Mouse (Mus musculus): ENCODE measurements around the gene Bace2. TPM values are rescaled to one million over a fixed set of nuclear protein-coding genes. Genes with fewer than 3 reads are reported as not detected.

Bace2 gene
- polyA plus RNA-seq, 1 experiment from 2014 or later = 8.7 TPM

DNA sequence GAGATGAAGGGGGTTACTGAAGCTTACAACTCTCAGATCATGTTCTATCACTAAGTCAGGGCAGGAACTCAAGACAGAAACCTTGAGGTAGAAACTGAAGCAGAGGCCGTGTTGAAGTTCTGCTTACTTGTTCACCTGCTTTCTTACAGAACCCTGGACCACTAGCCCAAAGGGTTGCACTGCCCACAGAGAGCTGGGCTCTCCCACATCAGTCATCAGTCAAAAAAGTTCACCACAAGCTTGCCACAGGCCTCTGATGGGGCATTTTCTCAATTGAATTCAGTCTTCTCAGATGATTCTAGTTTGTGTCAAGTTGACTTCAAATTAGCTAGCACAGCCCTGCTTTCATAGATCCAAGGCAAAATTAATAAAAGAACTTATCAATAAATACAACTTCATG, 103.3 kb downstream of the Bace2 start:
- Histone ChIP-seq H3K27me3 (ENCODE audit: control insufficient read depth, insufficient read depth, low read length) (no peaks in the 10 kb centered on the region), H3K9ac (no peak overlapping the region), H3K4me2 (replicated peaks) (no peak overlapping the region), H3K4me1 (replicated peaks; ENCODE audit: control insufficient read depth, insufficient read depth, low read length) (no peaks in the 10 kb centered on the region), H3K4me3 (replicated peaks; ENCODE audit: low read length) (no peak overlapping the region), H3K27ac (no peak overlapping the region), H3K9me3 (ENCODE audit: control insufficient read depth, low read length) (no peaks in the 10 kb centered on the region), H3K36me3 (replicated peaks; ENCODE audit: control insufficient read depth, insufficient read depth) (no peaks in the 10 kb centered on the region)
- WGBS = 85% methylated on average over 1 of the region's 1 CpGs
- DNase-seq (ENCODE audit: low spot score) = no peak
- no peak for ATAC-seq (ENCODE audit: low FRiP score)

DNA sequence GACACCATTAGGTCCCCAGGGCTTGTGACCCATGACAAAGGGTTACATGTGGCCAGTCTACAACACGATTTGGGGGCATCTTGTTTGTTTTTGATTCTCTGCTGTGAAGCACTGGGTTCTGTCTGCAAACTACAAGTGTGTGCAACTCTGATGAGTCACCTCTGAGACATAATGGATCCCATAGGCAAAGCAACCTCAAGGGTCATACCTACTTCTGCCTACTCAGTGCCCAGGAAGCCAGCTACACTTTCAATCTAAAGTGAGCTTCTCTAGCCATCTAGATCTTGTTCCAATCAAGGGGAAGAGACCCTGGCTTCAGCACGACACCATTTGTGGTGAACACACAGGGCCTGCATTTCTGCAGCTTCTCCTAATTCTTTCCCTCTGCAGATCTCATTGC, 104.7 kb downstream of the Bace2 start:
- no peak for ATAC-seq (ENCODE audit: low FRiP score)

GRCm38 (mm10) chr16:97462481-97463181, 106.1 kb downstream of the Bace2 start, which contains the start of gene Mx1:
Gene Mx1 (minus strand): TSS chr16:97462907.
- Histone ChIP-seq H3K9ac (no peak within 1 kb of the TSS), H3K27me3 (ENCODE audit: control insufficient read depth, insufficient read depth, low read length) (no peaks in the 10 kb centered on the region), H3K4me1 (replicated peaks; ENCODE audit: control insufficient read depth, insufficient read depth, low read length) (no peaks in the 10 kb centered on the region), H3K27ac (no peak within 1 kb of the TSS), H3K36me3 (replicated peaks; ENCODE audit: control insufficient read depth, insufficient read depth) (no peaks in the 10 kb centered on the region), H3K9me3 (ENCODE audit: control insufficient read depth, low read length) (no peaks in the 10 kb centered on the region), H3K4me2 (replicated peaks) (no peak within 1 kb of the TSS), H3K4me3 (replicated peaks; ENCODE audit: low read length) (no peak within 1 kb of the TSS)
- ATAC-seq (ENCODE audit: low FRiP score) = no peak
- 27% methylated on average over 4 of the region's 4 CpGs for WGBS
- no peak for DNase-seq (ENCODE audit: low spot score)

More for the DNA sequence above, 104.7 kb downstream of the Bace2 start:
- no peaks in the 10 kb centered on the region for H3K9me3 ChIP-seq (ENCODE audit: control insufficient read depth, low read length)
- no peak overlapping the region for H3K4me3 ChIP-seq (replicated peaks; ENCODE audit: low read length)
- H3K4me1 ChIP-seq (replicated peaks; ENCODE audit: control insufficient read depth, insufficient read depth, low read length) = no peaks in the 10 kb centered on the region
- 62% methylated on average over 2 of the region's 2 CpGs for WGBS
- no peak for DNase-seq (ENCODE audit: low spot score)
- no peaks in the 10 kb centered on the region for H3K27me3 ChIP-seq (ENCODE audit: control insufficient read depth, insufficient read depth, low read length)
- no peak overlapping the region for H3K9ac ChIP-seq
- no peak overlapping the region for H3K4me2 ChIP-seq (replicated peaks)
- H3K36me3 ChIP-seq (replicated peaks; ENCODE audit: control insufficient read depth, insufficient read depth) = no peaks in the 10 kb centered on the region
- H3K27ac ChIP-seq = no peak overlapping the region

GRCm38 (mm10) chr16:97466182-97466957, 109.8 kb downstream of the Bace2 start:
- Histone ChIP-seq H3K9me3 (ENCODE audit: control insufficient read depth, low read length) (no peaks in the 10 kb centered on the region), H3K4me2 (replicated peaks) (no peak overlapping the region), H3K9ac (no peak overlapping the region), H3K36me3 (replicated peaks; ENCODE audit: control insufficient read depth, insufficient read depth) (no peaks in the 10 kb centered on the region), H3K4me1 (replicated peaks; ENCODE audit: control insufficient read depth, insufficient read depth, low read length) (no peaks in the 10 kb centered on the region), H3K27ac (no peak overlapping the region), H3K4me3 (replicated peaks; ENCODE audit: low read length) (no peak overlapping the region), H3K27me3 (ENCODE audit: control insufficient read depth, insufficient read depth, low read length) (no peaks in the 10 kb centered on the region)
- ATAC-seq (ENCODE audit: low FRiP score) (no peak), DNase-seq (ENCODE audit: low spot score) (peak; percentile 37)
- WGBS = 64% methylated on average over 4 of the region's 4 CpGs

DNA sequence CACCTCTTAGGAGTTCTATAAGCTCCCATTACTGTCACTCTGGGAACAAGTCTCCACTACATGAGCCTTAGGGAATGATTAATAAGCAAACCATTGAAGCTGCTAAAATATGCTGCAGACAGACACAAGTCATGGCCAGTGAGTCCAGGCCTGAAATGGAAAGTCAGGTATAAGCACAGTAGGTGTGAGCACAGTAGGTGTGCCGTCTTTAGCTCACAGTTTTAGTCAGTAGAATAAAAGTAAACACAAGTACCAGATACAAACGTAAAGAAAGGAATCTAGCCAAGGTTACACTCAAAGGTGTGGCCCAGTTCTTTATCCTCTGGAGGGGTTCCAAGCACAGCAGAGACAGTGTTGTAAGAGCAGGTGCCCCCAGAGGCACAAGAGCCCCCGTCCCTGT, 110.9 kb downstream of the Bace2 start:
- Histone ChIP-seq H3K27ac (no peak overlapping the region), H3K9ac (no peak overlapping the region), H3K4me3 (replicated peaks; ENCODE audit: low read length) (no peak overlapping the region), H3K36me3 (replicated peaks; ENCODE audit: control insufficient read depth, insufficient read depth) (no peaks in the 10 kb centered on the region), H3K27me3 (ENCODE audit: control insufficient read depth, insufficient read depth, low read length) (no peaks in the 10 kb centered on the region), H3K4me1 (replicated peaks; ENCODE audit: control insufficient read depth, insufficient read depth, low read length) (no peaks in the 10 kb centered on the region), H3K9me3 (ENCODE audit: control insufficient read depth, low read length) (no peaks in the 10 kb centered on the region), H3K4me2 (replicated peaks) (no peak overlapping the region)
- DNase-seq (ENCODE audit: low spot score) (no peak), ATAC-seq (ENCODE audit: low FRiP score) (no peak)
- WGBS = 79% methylated on average over 3 of the region's 3 CpGs

DNA sequence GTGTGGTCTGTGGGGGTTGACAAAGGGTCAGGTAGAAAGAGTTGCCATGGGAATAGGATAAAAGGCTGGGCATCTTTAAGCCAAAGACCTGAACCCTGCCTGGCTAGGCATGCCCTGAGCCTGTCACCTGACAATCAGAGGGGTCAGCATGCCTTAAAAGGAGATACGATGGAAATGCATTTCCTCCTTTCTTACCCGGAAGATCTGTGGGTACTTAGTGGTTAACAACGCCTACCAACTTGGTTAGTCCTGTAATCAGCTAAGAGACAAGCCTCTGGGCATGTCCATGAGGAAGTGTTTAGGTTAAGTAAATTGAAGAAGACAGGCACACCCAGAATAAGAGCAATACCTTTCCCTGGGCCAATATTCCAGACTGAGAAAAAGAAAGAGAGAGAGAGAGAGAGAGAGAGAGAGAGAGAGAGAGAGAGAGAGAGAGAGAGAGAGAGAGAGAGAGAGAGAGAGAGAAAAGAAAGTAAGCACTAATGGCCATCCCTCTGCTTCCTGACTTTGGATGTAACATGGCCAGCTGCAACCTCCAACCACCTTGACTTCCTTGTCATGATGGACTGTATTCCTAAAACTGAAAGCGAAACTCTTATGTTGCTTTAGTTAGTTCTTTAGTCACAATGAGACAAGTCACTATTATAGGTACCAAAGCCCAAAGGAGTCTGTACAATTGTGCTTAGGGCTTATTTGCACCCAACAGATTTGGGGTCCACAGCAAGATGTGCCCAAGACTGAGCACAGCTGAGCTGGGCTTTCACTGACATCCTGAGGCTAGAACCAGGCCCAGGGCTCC, 111.7 kb downstream of the Bace2 start:
- no peak for ATAC-seq (ENCODE audit: low FRiP score)
- WGBS = 82% methylated on average over 4 of the region's 4 CpGs
- H3K9me3 ChIP-seq (ENCODE audit: control insufficient read depth, low read length) = no peaks in the 10 kb centered on the region
- no peak overlapping the region for H3K4me2 ChIP-seq (replicated peaks)
- no peak overlapping the region for H3K4me3 ChIP-seq (replicated peaks; ENCODE audit: low read length)
- H3K27me3 ChIP-seq (ENCODE audit: control insufficient read depth, insufficient read depth, low read length) = no peaks in the 10 kb centered on the region
- no peak for DNase-seq (ENCODE audit: low spot score)
- H3K9ac ChIP-seq = no peak overlapping the region
- H3K27ac ChIP-seq = no peak overlapping the region
- no peaks in the 10 kb centered on the region for H3K4me1 ChIP-seq (replicated peaks; ENCODE audit: control insufficient read depth, insufficient read depth, low read length)
- H3K36me3 ChIP-seq (replicated peaks; ENCODE audit: control insufficient read depth, insufficient read depth) = no peaks in the 10 kb centered on the region

GRCm38 (mm10) chr16:97474671-97475070, 118.1 kb downstream of the Bace2 start:
- no peak overlapping the region for H3K4me2 ChIP-seq (replicated peaks)
- H3K9me3 ChIP-seq (ENCODE audit: control insufficient read depth, low read length) = no peaks in the 10 kb centered on the region
- ATAC-seq (ENCODE audit: low FRiP score) (no peak), DNase-seq (ENCODE audit: low spot score) (no peak)
- no peak overlapping the region for H3K4me3 ChIP-seq (replicated peaks; ENCODE audit: low read length)
- H3K27me3 ChIP-seq (ENCODE audit: control insufficient read depth, insufficient read depth, low read length) = no peaks in the 10 kb centered on the region
- H3K36me3 ChIP-seq (replicated peaks; ENCODE audit: control insufficient read depth, insufficient read depth) = no peaks in the 10 kb centered on the region
- H3K4me1 ChIP-seq (replicated peaks; ENCODE audit: control insufficient read depth, insufficient read depth, low read length) = no peaks in the 10 kb centered on the region
- no peak overlapping the region for H3K27ac ChIP-seq
- 86% methylated on average over 2 of the region's 2 CpGs for WGBS
- no peak overlapping the region for H3K9ac ChIP-seq

DNA sequence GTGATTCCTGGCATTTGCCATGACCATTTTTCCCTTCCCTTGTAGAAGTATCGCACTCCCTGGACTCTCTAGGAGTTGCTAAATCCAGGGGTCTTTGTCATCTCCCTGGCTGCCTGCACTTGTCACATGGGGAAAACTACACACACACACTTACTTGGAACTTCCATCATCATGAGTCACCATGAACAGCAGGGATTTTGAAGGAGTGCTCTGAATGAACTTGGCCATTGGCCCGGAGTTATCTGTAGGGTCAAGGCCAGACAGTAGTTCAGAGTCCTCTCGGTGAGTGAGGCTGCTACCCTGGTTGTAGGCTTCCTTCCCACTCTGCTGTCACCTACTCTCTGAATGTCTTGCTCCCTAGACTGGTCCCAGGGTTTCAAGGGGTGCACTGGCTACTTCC, 119.0 kb downstream of the Bace2 start:
- H3K27me3 ChIP-seq (ENCODE audit: control insufficient read depth, insufficient read depth, low read length) = no peaks in the 10 kb centered on the region
- H3K9ac ChIP-seq = no peak overlapping the region
- H3K4me2 ChIP-seq (replicated peaks) = no peak overlapping the region
- DNase-seq (ENCODE audit: low spot score) (no peak), ATAC-seq (ENCODE audit: low FRiP score) (no peak)
- H3K9me3 ChIP-seq (ENCODE audit: control insufficient read depth, low read length) = no peaks in the 10 kb centered on the region
- H3K4me3 ChIP-seq (replicated peaks; ENCODE audit: low read length) = no peak overlapping the region
- no peaks in the 10 kb centered on the region for H3K4me1 ChIP-seq (replicated peaks; ENCODE audit: control insufficient read depth, insufficient read depth, low read length)
- no peak overlapping the region for H3K27ac ChIP-seq
- WGBS = 93% methylated on average over 3 of the region's 3 CpGs
- no peaks in the 10 kb centered on the region for H3K36me3 ChIP-seq (replicated peaks; ENCODE audit: control insufficient read depth, insufficient read depth)

DNA sequence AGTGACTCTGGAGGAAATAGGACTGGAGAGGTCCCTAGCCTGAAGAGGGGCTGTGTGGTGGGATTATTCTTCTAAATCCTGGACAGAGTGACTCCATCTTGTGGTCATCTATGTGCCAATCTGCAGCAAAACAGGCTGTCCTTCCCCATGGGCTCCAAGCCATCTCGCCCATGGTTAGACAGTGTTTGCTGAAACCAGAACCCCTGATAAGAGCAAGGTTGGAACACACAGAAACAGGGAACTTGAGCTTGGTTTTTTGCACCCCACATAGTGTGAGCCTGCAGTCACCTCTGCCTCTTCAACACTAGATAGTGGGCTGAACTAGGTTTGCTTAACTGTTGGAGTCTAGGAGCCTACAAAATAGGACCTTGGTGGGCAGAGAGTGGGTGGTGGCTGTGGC, 120.0 kb downstream of the Bace2 start:
- Histone ChIP-seq H3K27ac (no peak overlapping the region), H3K9me3 (ENCODE audit: control insufficient read depth, low read length) (no peaks in the 10 kb centered on the region), H3K9ac (no peak overlapping the region), H3K4me2 (replicated peaks) (no peak overlapping the region), H3K4me1 (replicated peaks; ENCODE audit: control insufficient read depth, insufficient read depth, low read length) (no peaks in the 10 kb centered on the region), H3K27me3 (ENCODE audit: control insufficient read depth, insufficient read depth, low read length) (no peaks in the 10 kb centered on the region), H3K36me3 (replicated peaks; ENCODE audit: control insufficient read depth, insufficient read depth) (no peaks in the 10 kb centered on the region), H3K4me3 (replicated peaks; ENCODE audit: low read length) (no peak overlapping the region)
- DNase-seq (ENCODE audit: low spot score) (no peak), ATAC-seq (ENCODE audit: low FRiP score) (no peak)
- WGBS = 79% methylated on average over 1 of the region's 1 CpGs

Measured in hindbrain, embryonic 14.5 days (tissue).